Mouse (Mus musculus) testis, adult 2 months (tissue): ENCODE measurements around the gene Man2b2.

Experiments used
- CTCF ChIP-seq: fragments of 200-500 bp; IDR thresholded peaks from 2 replicates; pipeline ENCODE4 v1.5.1; 2012; ENCODE audit warnings: low read depth, mild to moderate bottlenecking, inconsistent platforms, low read length, moderate library complexity; ENCODE audit not compliant: control insufficient read depth, insufficient read depth, insufficient replicate concordance
- POLR2A ChIP-seq: fragments of 200-500 bp; IDR thresholded peaks from 2 replicates; pipeline ENCODE4 v1.6.1; 2012; ENCODE audit warnings: low read depth, mild to moderate bottlenecking, inconsistent platforms, low read length, moderate library complexity; ENCODE audit not compliant: control insufficient read depth

- TF ChIP-seq CTCF (no peak), POLR2A (no peak)
These were observed 55.1 kb downstream of the Man2b2 start for GRCm38 (mm10) chr5:36775317-36775716.
